Mouse (Mus musculus): ENCODE results near the gene Xndc1. TPM values are rescaled to one million over a fixed set of nuclear protein-coding genes. Genes with fewer than 3 reads are reported as not detected.

Gene Xndc1
- total RNA-seq, 2 experiments from 2014 or later = 9.4 to 9.6 TPM

- DNase-seq (ENCODE audit: low spot score) = no peak
- intact Hi-C loops (cut with DNase I) = loop anchor here (5.0 kb wide), 3 partner anchors 160 to 425 kb away; no protein-coding TSS in a partner anchor
Observed at GRCm38 (mm10) chr7:102076714-102077296, 11.5 kb downstream of the Xndc1 start.

GRCm38 (mm10) chr7:102078517-102078916 is 13.2 kb downstream of the Xndc1 start:
- no peak for DNase-seq (ENCODE audit: low spot score)
- intact Hi-C loops (cut with DNase I) = loop anchor here (2.0 to 5.0 kb wide), 4 partner anchors 80 to 426 kb away; no protein-coding TSS in a partner anchor

- DNase-seq (ENCODE audit: low spot score) = no peak
Observed at GRCm38 (mm10) chr7:102080311-102080710, 15.0 kb downstream of the Xndc1 start.

GRCm38 (mm10) chr7:102081784-102082183 is 16.5 kb downstream of the Xndc1 start:
- no peak for DNase-seq (ENCODE audit: low spot score)
- intact Hi-C loops (cut with DNase I) = no loop called here

More at GRCm38 (mm10) chr7:102080311-102080710, 15.0 kb downstream of the Xndc1 start:
- intact Hi-C loops (cut with DNase I) = no loop called here

- intact Hi-C loops (cut with DNase I) = no loop called here
- DNase-seq (ENCODE audit: low spot score) = no peak
Observed at GRCm38 (mm10) chr7:102082816-102083215, 17.5 kb downstream of the Xndc1 start, which contains the start of gene Trpc2. TSS of gene Trpc2 (plus strand) at chr7:102083116.

GRCm38 (mm10) chr7:102084041-102084696 is 18.9 kb downstream of the Xndc1 start:
- no peak for DNase-seq (ENCODE audit: low spot score)
- intact Hi-C loops (cut with DNase I) = no loop called here

- DNase-seq (ENCODE audit: low spot score) = no peak
- intact Hi-C loops (cut with DNase I) = no loop called here
Observed at GRCm38 (mm10) chr7:102087336-102087735, 22.0 kb downstream of the Xndc1 start.

- intact Hi-C loops (cut with DNase I) = no loop called here
- DNase-seq (ENCODE audit: low spot score) = no peak
Observed at GRCm38 (mm10) chr7:102099760-102100661, 34.7 kb downstream of the Xndc1 start.

- DNase-seq (ENCODE audit: low spot score) = no peak
- intact Hi-C loops (cut with DNase I) = no loop called here
Observed at GRCm38 (mm10) chr7:102100868-102101267, 35.6 kb downstream of the Xndc1 start.

- intact Hi-C loops (cut with DNase I) = no loop called here
- peak; percentile 28 for DNase-seq (ENCODE audit: low spot score)
Observed at GRCm38 (mm10) chr7:102101487-102101886, 36.2 kb downstream of the Xndc1 start, which contains the start of gene Art1. TSS of gene Art1 (plus strand) at chr7:102101743.

GRCm38 (mm10) chr7:102102241-102102640 is 36.9 kb downstream of the Xndc1 start:
- DNase-seq (ENCODE audit: low spot score) = no peak
- intact Hi-C loops (cut with DNase I) = no loop called here

- no peak for DNase-seq (ENCODE audit: low spot score)
- intact Hi-C loops (cut with DNase I) = no loop called here
Observed at GRCm38 (mm10) chr7:102102696-102103095, 37.4 kb downstream of the Xndc1 start.

- DNase-seq (ENCODE audit: low spot score) = no peak
- intact Hi-C loops (cut with DNase I) = no loop called here
Observed at GRCm38 (mm10) chr7:102103555-102103954, 38.2 kb downstream of the Xndc1 start.

GRCm38 (mm10) chr7:102104126-102104525 is 38.8 kb downstream of the Xndc1 start:
- DNase-seq (ENCODE audit: low spot score) = no peak
- intact Hi-C loops (cut with DNase I) = no loop called here

GRCm38 (mm10) chr7:102106700-102107141 is 41.4 kb downstream of the Xndc1 start:
- intact Hi-C loops (cut with DNase I) = no loop called here
- no peak for DNase-seq (ENCODE audit: low spot score)

GRCm38 (mm10) chr7:102108206-102108605 is 42.9 kb downstream of the Xndc1 start:
- no peak for DNase-seq (ENCODE audit: low spot score)
- intact Hi-C loops (cut with DNase I) = no loop called here

GRCm38 (mm10) chr7:102109171-102109570 is 43.9 kb downstream of the Xndc1 start, which contains the start of gene Art5:
TSS of gene Art5 (minus strand) at chr7:102109489.
- intact Hi-C loops (cut with DNase I) = no loop called here
- no peak for DNase-seq (ENCODE audit: low spot score)

- DNase-seq (ENCODE audit: low spot score) = no peak
- intact Hi-C loops (cut with DNase I) = no loop called here
Observed at GRCm38 (mm10) chr7:102109746-102110145, 44.4 kb downstream of the Xndc1 start.

GRCm38 (mm10) chr7:102113151-102113729 is 47.9 kb downstream of the Xndc1 start:
- DNase-seq (ENCODE audit: low spot score) = no peak
- intact Hi-C loops (cut with DNase I) = no loop called here
